Mouse (Mus musculus) heart, postnatal 4 days (tissue): ENCODE measurements around the gene Ssb. TPM values are rescaled to one million over a fixed set of nuclear protein-coding genes. Genes with fewer than 3 reads are reported as not detected.
A peak's percentile ranks its signal among the peaks of the same experiment; 100 is the strongest.
"Not testable (repeated sequence)": the region's sequence is repeated elsewhere in the genome, so short reads cannot be mapped to it uniquely, and the experiment has no call there.

Source experiments
- DNase-seq: peaks from one replicate; pipeline ENCODE4 v3.0.0; 2021
- total RNA-seq, 2 experiments: library from RNA; stranded (reverse); gene quantifications; 2 replicates each; pipeline ENCODE4 v1.2.3; 2021

Ssb gene
- total RNA-seq, 2 experiments from 2014 or later: 112 to 114 TPM

DNA sequence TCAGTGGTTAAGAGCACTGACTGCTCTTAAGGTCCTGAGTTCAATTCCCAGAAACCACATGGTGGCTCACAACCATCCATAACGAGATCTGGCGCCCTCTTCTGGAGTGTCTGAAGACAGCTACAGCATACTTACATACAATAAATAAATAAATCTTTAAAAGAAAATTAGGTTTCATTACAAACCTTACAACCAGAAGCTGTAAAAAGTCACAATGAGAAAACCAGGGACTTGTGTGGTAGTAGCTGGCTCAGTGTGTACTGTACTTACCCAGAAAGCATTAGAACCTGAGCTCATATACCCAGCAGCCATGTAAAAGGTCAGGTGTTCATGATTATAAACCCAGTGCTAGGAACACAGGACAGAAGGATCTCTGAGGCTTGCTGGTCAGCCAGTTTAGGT lies 22.6 kb downstream of the Ssb start:
- no peak for DNase-seq

DNA sequence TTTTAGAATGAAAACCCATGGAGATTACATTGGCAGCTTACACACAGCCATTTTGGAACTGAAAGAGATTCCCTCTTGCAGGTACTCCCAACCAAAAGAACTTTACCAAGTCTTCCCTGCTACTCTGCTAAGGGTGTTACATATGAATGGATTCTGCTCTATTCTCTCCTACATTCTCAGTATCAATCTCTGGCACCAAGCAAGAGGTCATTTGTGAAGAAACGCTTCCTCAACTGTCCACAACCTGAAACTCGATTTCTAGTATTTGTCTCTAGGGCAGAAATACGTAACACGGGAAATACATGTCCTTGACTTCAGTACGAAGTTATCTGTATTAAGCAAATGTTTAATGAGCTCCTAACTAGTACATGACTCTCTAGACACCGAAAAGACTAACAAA lies 23.2 kb downstream of the Ssb start:
- no peak for DNase-seq

DNA sequence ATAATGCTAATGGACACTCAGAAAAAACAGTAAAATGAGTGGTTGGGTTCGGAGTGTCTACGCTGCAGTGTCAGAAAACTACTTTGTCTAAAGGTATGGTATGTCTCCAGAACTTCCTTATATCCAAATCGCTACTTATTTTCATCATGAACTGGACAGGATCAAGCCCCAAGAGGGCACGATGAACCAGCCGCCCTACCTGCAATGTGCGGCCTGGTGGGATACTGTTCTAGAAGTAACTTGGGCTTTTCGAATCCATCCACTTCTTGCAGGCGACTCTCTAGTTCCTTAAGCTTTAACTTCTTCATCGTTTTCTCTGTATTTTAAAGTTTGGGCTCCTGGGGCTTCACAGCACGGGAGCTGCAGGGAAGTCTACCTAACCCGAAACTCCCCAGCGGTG lies 23.7 kb downstream of the Ssb start:
- no peak for DNase-seq

DNA sequence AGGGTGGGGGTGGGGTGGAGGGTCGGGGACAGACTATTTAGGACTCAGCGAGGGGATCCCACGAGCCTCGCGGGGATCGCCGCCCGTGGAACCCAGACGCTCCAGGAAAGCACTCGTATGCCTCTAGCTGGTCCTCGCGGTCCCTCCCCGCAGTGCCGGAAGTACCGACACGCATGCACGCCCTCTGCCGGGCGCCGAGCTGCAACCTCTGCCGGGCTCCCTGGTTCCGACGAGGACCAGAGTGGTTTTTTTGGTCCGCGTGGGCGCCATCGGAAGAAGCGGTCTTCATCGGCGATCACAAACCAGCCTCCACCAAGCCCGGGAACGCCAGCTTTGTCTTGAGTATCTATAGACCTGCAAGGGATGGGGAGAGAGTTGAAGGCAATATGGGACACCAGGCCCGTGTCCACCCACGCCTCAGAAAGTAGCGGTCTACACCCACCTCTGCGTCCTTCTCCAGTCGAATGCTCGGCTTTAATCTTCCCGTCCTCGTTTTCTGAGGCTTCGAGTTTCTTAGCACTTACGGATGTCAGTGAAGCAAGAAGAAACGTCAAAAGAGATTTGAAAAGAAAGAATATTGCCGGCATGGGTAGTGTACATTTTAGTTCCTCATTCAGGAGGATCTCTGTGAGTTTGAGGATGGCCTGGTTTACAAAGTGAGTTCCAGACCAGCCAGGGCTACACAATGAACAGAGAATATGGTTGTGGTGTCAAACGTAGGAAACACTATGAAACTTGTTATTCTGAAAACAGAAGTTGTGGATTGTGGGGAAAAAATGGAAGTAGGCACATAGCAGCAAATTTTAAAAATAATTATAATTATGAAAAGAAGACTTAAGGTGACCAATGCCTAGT lies 24.3 kb downstream of the Ssb start, which contains the start of gene Mettl5:
Mettl5 (minus strand) TSS at position 165 of the 855 bp plus-strand sequence.
- peak; percentile 94 for DNase-seq

DNA sequence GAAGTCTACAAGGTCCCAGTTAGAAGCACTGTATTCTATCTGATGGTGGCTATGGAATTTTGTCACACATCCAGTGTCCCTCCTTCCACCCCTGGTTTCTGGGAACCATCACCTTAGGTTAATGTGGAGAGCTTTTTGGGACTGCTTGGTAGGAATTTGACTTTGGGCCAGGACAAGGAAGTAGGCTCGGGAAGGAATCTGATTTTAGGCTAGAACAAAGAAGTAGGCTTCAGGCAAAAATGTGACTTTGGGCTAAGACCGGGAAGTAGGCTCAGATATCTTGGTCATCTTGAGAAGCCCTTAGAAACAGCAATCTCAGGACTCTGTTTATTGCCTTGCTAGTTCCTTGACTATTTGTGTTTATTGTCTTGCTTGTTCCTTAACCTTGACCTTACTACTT lies 27.6 kb downstream of the Ssb start:
- no peak for DNase-seq

DNA sequence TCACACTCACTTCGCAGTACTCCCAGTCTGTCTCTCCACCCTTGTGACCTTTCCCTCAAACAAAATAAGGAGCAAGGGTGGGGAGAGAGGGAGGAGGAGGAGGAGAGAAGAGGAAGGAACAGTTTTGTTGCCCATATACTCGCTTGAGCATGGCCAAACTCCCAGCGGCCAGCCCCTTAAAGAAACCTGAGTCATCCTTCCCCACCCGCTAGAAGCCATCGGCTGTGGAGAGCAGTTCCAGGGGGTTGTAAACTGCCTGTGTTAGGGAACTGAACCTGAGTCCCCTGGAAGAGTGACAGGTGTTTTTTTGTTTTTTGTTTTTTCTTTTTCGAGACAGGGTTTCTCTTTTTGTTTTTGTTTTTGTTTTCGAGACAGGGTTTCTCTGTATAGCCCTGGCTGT lies 29.5 kb downstream of the Ssb start:
- no peak for DNase-seq

DNA sequence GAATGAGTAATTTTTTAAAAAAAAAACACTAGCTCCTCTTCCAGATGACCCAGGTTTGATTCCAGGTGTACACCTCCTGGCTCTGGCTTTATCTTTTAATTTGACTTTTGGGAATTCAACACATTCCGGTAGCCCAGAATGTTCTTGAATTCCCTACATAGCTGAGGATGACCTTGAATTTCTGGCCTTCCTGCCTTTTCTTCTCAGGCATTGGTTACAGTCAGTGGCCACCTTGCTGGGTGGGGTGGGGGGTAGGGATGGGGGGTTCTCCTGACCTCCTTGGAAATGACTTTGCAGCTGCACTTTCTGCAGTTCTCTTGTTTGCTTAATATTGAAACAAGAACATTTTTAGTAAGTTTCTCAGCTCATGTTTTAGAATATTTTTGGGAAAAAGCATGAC lies 31.8 kb downstream of the Ssb start:
- DNase-seq: no peak

DNA sequence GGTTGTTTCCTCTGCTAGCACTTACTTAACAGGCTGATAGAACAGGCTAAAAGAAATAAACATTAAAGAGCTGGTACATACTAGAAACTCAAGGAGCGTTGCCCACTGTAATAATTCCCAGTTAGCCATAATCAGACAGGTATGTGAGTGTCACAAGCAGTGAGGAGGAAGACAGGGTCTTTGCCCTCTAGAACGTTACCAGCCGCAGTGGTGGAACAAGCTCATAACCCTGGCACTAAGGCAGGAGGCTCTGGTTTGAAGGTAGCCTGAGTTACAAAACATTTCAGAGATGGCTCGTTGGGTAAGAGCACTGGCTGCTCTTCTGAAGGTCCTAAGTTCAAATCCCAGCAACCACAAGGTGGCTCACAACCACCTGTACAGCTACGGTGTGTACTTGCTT lies 32.5 kb downstream of the Ssb start:
- DNase-seq: no peak

DNA sequence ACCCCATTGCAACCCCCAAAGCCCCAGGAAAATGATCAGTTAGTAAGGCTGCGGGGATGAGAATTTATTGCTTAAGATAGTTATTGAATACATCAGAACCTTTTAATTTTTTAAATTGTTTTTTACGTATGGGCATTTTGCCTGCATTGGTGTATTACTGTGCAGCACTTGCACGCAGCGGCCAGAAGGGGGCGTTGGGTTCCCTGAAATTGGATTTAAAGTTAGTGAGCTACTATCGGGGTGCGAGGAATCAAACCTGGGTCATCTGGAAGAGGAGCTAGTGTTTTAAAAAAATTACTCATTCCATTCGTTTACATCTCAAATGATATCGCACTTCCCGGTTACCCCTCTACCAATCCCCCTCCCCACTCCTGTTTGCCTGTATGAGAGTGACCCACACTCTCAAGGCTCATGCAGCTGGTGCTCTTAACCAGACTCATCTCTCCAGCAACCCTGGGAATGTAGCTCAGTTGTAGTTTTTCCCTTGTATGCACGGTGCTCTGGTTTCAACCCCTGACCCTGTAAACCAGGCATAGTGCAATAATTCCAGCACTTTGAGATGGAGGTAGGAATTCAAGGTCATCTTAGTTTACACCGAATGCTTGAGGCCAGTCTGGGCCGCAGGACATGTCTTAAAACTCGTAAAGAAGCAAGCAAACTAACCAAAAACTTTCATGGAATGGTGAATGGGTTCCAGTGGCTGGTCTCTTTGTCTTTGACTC lies 34.3 kb downstream of the Ssb start:
- DNase-seq: peak; percentile 12

DNA sequence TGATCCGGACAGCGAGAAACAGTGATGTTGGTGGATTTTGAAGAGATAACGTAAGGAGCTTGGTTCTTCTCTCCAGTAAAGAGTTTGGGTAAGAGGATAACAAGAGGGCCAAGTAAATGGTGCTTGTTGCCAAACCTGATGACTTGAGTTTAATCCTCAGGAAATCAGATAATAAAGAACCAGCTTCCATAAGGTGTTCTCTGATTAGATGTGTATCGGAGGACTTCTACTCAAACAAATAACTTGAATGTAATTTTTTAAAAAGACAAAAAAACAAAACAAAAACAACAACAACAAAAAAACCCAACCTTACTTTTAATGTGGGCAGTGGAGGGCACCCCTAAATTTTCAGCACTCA lies 34.8 kb downstream of the Ssb start:
- DNase-seq: no peak

DNA sequence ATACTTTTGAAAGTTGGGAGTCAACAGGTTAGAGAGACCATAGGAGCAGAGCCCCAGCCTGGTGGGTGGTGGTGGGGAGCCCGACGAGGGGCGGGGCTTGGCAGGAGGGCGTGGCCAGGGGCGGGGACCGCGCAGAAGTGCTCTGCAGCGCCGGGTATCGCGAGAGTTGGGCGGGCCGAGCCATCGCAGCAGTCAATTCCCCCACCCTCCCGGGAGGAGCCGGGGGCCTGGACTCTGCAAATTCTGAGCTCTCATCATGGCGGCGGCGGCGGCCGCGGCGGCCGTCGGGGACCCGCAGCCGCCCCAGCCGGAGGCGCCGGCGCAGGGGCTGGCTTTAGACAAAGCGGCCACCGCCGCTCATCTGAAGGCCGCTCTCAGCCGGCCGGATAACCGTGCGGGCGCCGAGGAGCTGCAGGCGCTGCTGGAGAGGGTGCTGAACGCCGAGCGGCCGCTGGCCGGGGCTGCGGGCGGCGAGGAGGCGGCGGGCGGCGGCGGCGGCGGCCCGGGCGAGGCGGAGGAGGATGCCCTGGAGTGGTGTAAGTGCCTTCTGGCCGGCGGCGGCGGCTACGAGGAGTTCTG lies 35.8 kb downstream of the Ssb start, which contains the start of gene Ubr3:
Ubr3 (plus strand) TSS at position 208 of the 579 bp plus-strand sequence.
- DNase-seq: peak; percentile 99

DNA sequence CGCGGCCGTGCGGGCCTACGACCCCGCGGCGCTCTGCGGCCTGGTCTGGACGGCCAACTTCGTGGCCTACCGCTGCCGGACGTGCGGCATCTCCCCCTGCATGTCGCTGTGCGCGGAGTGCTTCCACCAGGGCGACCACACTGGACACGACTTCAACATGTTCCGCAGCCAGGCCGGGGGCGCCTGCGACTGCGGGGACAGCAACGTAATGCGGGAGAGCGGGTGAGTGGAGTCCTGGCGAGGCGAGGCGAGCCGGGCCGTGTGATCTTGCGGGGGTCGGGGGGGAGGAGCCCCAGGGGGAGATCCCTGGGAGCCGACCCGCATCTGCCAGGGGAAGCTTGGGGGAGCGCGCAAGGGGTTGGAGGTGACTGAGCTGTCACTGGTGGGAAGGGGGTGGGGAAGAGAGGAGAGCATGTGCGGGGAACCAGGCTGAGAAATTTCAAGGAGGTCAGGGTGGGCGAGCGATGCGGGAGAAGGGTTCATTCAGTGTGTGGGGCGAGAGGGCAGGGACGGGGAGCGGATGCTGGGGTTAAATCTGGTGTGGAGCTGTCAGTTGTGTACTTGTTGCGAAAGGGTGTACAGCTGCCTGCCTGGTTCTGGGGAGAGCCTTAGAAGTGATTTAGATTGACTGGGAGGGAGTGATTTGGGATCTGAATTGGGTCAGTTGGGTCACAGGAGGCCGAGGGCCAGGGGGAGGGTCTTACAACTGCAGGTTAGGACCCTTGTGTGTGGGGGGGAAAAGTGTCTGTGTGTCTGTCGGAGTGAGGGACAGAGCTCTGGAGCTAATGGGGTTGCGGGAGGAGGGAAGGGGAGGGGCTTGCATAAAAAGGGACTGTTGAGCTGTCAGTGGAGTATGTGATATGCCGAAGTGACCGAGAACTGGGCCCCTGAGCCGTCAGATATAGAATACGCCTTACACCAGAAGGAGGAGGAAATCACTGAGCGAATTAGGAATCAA lies 36.5 kb downstream of the Ssb start:
- DNase-seq: peak; percentile 60

DNA sequence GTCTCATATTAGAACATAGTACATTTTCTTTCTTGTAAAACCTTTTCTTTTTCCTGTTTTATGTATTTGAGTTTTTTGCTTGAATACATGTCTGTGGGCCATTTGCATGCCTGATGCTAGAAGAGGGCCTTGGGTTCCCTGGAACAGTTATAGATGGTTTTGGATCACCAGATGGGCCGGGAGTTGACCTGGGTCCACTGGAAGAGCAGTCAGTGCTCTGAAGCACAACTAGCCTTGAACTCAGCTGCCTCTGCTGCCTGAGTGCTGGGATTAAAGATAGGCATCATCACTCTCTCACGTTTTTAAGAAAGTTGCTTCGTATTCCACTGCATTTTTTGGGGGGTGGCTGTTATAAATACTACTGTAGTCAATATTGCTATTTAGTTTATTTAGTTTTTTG lies 42.2 kb downstream of the Ssb start:
- no peak for DNase-seq

DNA sequence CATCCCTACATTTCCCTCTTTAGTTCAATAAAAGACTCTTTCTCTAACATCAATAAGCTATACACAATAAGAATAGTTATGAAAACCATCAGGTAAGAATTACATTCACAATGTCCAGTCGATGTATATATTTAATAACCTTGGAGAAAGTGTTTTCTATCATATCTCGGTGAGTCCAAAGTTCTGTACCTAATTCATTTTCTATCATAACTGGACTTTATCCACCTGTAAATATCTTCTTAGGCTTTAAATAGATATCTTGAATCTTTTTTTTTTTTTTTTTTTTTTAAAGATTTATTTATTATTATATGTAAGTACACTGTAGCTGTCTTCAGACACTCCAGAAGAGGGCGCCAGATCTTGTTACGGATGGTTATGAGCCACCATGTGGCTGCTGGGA lies 46.0 kb downstream of the Ssb start:
- not testable (repeated sequence) for DNase-seq

DNA sequence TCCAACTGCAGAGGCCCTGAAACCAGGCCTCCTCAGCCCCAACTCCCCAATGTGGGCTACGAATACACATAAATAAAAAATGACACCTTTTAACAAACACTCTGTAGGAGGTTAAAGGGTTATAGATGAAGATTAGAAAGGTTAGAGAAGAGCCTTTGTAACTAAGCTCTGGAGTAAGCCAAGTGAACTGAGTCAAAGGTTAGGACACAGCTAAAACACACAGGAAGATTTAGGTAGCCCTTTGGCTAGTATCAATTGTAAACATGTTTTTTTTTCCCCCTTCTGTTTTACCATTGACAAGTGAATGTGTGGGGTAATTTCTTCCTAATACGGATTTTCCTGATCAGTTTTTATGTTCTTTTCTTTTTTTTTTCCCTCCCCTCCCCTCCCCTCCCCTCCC lies 51.4 kb downstream of the Ssb start:
- no peak for DNase-seq

DNA sequence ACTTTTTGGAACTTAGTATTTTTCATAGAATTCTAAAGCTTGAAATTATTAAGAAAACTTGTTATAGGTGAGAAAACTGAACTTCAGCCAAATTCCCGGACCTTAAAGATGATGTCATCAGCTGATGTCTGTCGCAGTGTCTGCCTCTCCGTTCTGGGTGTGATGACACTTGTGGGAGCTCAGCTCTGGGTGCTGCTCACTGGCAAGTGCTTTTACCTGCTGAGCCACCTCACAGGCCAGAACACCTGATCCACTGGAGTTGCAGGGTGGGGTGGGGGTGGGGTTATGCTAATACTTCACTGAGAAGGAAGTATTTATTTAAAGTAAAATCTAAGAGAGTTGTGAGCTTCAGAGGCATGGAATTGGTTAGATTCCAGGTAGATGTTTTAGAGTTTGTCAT lies 55.9 kb downstream of the Ssb start:
- no peak for DNase-seq

Other genes with a start within 250 kb of the Ssb start
- gene Bbs5, start 214.4 kb upstream of the Ssb start, total RNA-seq: 1 to 10 TPM; 4.2 to 5.6 TPM
- 10 to 100 TPM; 86.3 to 87.5 TPM for gene Klhl41, start 191.4 kb upstream of the Ssb start, total RNA-seq
- 10 to 100 TPM; 26.8 to 28.2 TPM for gene Fastkd1, start 148.0 kb upstream of the Ssb start, total RNA-seq
- gene Ppig, start 139.0 kb upstream of the Ssb start, total RNA-seq: 10 to 100 TPM; 56.7 to 59.9 TPM
- gene Ccdc173, start 72.0 kb upstream of the Ssb start, total RNA-seq: under 1 TPM; 0.43 to 0.99 TPM
- 10 to 100 TPM; 12.2 to 15.3 TPM for gene Phospho2, start 71.9 kb upstream of the Ssb start, total RNA-seq
- 10 to 100 TPM; 56.7 to 62.7 TPM for gene Klhl23, start 39.6 kb upstream of the Ssb start, total RNA-seq
- 10 to 100 TPM; 21.6 to 22.1 TPM for gene Mettl5, start 24.1 kb downstream of the Ssb start, total RNA-seq
- gene Ubr3, start 35.7 kb downstream of the Ssb start, total RNA-seq: 10 to 100 TPM; 87.2 to 88.7 TPM
- gene Myo3b, start 177.6 kb downstream of the Ssb start, total RNA-seq: under 1 TPM; 0.52 to 0.68 TPM